Mouse (Mus musculus): ENCODE data around the gene Cul4a. TPM values are rescaled to one million over a fixed set of nuclear protein-coding genes. Genes with fewer than 3 reads are reported as not detected.

Gene Cul4a
- total and polyA plus RNA-seq, 2 experiments: 42.4 to 95.0 TPM

DNA sequence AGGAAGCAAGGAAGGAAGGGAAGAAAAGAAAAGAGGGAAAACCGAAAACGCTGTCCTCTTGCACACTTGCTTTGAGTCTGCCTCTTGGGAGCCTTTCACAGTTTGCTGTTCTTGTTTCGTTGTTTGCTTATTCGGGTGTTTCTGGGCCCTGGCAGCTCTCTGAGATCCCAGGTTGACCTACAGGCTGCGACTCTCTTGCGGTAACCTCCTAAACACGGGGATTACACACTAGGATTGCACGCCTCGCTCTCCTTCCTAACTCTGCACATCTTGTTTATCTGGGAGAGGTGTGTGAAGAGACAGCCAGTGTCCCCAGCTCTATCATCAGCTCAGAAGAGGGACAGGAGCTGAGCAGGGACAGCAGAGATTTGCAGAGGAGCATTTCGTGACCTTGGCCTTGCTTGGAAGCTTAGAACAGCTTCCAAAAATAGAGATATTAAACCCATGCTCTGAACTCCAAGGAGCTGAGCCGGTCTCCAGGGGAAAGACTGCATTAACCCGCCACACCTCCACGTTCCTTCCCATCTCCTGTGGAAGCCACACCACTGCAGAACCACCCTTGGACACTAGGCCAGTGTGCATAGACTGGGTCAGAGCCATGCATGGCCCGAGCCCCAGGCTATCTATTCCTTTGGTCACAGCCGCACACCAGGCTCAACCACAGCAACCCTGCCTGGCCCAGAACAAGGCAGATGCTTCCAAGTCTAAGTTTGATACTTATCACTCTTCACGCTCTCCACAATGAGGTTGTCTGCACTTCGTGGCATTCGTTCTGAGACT lies 75.7 kb downstream of the Cul4a start:
- Histone ChIP-seq H3K4me3 (ENCODE audit: insufficient read depth, low read depth, low read length) (no peak overlapping the region), H3K79me2 (ENCODE audit: control insufficient read depth, insufficient read depth, low read length) (no peaks in the 10 kb centered on the region), H3K9ac (ENCODE audit: low read depth, low read length) (no peak overlapping the region), H3K27ac (replicated peaks; ENCODE audit: insufficient read depth, low read depth, low read length) (0 out of 2 replicates have a peak overlapping the region, but pooled peaks have one; percentile 22), H3K36me3 (ENCODE audit: control insufficient read depth, insufficient read depth, low read length) (peaks cover 5% of the 10 kb centered on the region; the same call in 1 of the 2 replicates), H3K27me3 (ENCODE audit: control insufficient read depth, insufficient read depth, low read length) (no peaks in the 10 kb centered on the region), H3K4me1 (ENCODE audit: control insufficient read depth, insufficient read depth, low read length) (0 out of 2 replicates have a peak, but pooled peaks cover 2% of the 10 kb centered on the region)
- TF ChIP-seq CTCF (IDR thresholded peaks at IDR 0.05; ENCODE audit: low read depth, low read length): no peak
- TF ChIP-seq POLR2A (IDR thresholded peaks at IDR 0.05; ENCODE audit: extremely low read depth, insufficient read depth, low read length): no peak
- DNase-seq (ENCODE audit: extremely low read depth, low read depth, low spot score): peak; percentile 59
- 52% methylated on average over 18 of the region's 18 CpGs for WGBS

DNA sequence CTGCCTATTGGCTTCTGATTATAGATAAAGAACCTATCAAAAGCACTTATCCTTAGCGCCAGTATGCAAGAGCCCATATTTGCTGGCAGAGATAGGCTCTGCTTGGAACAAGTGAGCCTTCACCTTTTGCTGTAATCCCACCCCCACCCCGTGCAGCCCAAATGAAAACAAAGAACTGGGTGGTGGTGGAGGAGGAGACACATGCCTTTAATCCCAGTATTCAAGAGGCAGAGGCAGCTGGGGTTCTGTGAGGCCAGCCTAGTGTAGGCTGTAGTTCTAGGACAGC lies 76.2 kb downstream of the Cul4a start:
- 71% methylated on average over 2 of the region's 2 CpGs for WGBS
- Histone ChIP-seq H3K36me3 (ENCODE audit: control insufficient read depth, insufficient read depth, low read length) (peaks cover 3% of the 10 kb centered on the region; the same call in 1 of the 2 replicates), H3K27me3 (ENCODE audit: control insufficient read depth, insufficient read depth, low read length) (no peaks in the 10 kb centered on the region), H3K9ac (ENCODE audit: low read depth, low read length) (no peak overlapping the region), H3K79me2 (ENCODE audit: control insufficient read depth, insufficient read depth, low read length) (no peaks in the 10 kb centered on the region), H3K4me3 (ENCODE audit: insufficient read depth, low read depth, low read length) (no peak overlapping the region), H3K27ac (replicated peaks; ENCODE audit: insufficient read depth, low read depth, low read length) (no peak overlapping the region), H3K4me1 (ENCODE audit: control insufficient read depth, insufficient read depth, low read length) (0 out of 2 replicates have a peak, but pooled peaks cover 2% of the 10 kb centered on the region)
- DNase-seq (ENCODE audit: extremely low read depth, low read depth, low spot score): no peak
- TF ChIP-seq POLR2A (IDR thresholded peaks at IDR 0.05; ENCODE audit: extremely low read depth, insufficient read depth, low read length): no peak
- TF ChIP-seq CTCF (IDR thresholded peaks at IDR 0.05; ENCODE audit: low read depth, low read length): no peak

DNA sequence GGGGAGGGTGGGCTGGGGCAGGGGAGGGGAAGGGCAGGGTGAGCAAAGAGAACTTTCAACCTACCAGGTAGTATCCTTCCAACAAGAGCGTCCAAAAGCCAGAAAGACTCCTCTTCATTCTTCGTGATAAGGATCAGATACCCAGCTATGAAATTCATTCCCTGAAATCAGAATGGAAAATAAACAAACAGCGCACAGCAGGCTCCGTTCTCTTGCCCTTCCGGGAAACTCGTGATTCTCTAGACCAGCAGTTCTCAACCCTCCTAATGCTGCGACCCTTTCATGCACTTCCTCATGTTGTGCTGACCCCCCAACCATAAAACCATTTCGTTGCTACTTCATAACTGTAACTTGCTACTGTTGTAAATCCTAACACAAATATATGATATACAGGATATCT lies 81.4 kb downstream of the Cul4a start:
- no peak overlapping the region for H3K9ac ChIP-seq (ENCODE audit: low read depth, low read length)
- WGBS: 83% methylated on average over 8 of the region's 8 CpGs

DNA sequence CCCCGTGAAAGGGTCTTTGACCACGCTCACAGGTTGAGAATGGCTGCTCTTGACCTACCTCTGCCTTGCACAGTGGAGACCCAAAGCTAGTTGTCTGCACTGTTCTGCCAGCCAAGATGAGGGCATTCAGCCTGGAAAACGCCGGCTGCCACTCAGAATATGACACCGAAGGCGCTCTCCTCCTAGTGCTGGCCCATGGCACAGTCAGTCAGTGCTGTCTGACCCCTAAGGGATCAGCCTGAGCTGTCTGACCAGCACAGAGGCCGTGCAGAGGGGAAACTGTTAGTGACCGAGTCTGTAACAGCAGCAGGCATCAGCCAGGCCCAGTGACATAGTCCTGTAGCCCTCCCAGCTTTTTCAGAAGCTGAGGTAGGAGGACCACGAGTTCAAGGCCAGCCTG lies 81.8 kb downstream of the Cul4a start:
- no peak overlapping the region for H3K9ac ChIP-seq (ENCODE audit: low read depth, low read length)
- TF ChIP-seq POLR2A (IDR thresholded peaks at IDR 0.05; ENCODE audit: extremely low read depth, insufficient read depth, low read length) (no peak), CTCF (IDR thresholded peaks at IDR 0.05; ENCODE audit: low read depth, low read length) (no peak)
- DNase-seq (ENCODE audit: extremely low read depth, low read depth, low spot score): no peak
- H3K27ac ChIP-seq (replicated peaks; ENCODE audit: insufficient read depth, low read depth, low read length): no peak overlapping the region
- H3K79me2 ChIP-seq (ENCODE audit: control insufficient read depth, insufficient read depth, low read length): no peaks in the 10 kb centered on the region
- H3K36me3 ChIP-seq (ENCODE audit: control insufficient read depth, insufficient read depth, low read length): peaks cover 4% of the 10 kb centered on the region; the same call in 1 of the 2 replicates
- H3K4me3 ChIP-seq (ENCODE audit: insufficient read depth, low read depth, low read length): no peak overlapping the region
- peaks cover 4% of the 10 kb centered on the region; the same call in 1 of the 2 replicates for H3K4me1 ChIP-seq (ENCODE audit: control insufficient read depth, insufficient read depth, low read length)
- H3K27me3 ChIP-seq (ENCODE audit: control insufficient read depth, insufficient read depth, low read length): no peaks in the 10 kb centered on the region
- WGBS: 87% methylated on average over 9 of the region's 9 CpGs

More for the DNA sequence above, 81.4 kb downstream of the Cul4a start:
- no peaks in the 10 kb centered on the region for H3K79me2 ChIP-seq (ENCODE audit: control insufficient read depth, insufficient read depth, low read length)
- TF ChIP-seq CTCF (IDR thresholded peaks at IDR 0.05; ENCODE audit: low read depth, low read length): no peak
- TF ChIP-seq POLR2A (IDR thresholded peaks at IDR 0.05; ENCODE audit: extremely low read depth, insufficient read depth, low read length): no peak
- H3K27me3 ChIP-seq (ENCODE audit: control insufficient read depth, insufficient read depth, low read length): no peaks in the 10 kb centered on the region
- no peak for DNase-seq (ENCODE audit: extremely low read depth, low read depth, low spot score)
- H3K4me3 ChIP-seq (ENCODE audit: insufficient read depth, low read depth, low read length): no peak overlapping the region
- peaks cover 4% of the 10 kb centered on the region; the same call in 1 of the 2 replicates for H3K4me1 ChIP-seq (ENCODE audit: control insufficient read depth, insufficient read depth, low read length)
- peaks cover 4% of the 10 kb centered on the region; the same call in 1 of the 2 replicates for H3K36me3 ChIP-seq (ENCODE audit: control insufficient read depth, insufficient read depth, low read length)
- no peak overlapping the region for H3K27ac ChIP-seq (replicated peaks; ENCODE audit: insufficient read depth, low read depth, low read length)

DNA sequence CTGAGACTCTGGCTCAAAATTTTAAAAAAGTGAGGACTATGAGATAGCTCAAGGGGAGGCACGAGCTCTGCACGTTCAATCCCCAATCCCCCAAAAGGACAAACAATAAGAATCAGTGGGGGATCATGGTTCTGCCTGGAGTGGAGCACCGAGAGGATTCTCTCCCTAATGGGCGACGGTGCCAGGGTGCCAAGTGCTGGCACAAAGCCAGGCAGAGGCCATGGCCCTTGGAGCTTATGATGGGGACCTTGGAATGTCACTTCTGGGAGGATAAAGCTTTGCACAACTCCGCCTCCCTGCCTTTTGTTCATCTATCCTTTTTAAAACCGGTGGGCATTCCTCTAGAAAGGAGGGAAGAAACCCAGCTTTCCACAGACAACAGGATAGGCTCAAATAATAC lies 82.2 kb downstream of the Cul4a start:
- H3K9ac ChIP-seq (ENCODE audit: low read depth, low read length): no peak overlapping the region
- no peak for DNase-seq (ENCODE audit: extremely low read depth, low read depth, low spot score)

DNA sequence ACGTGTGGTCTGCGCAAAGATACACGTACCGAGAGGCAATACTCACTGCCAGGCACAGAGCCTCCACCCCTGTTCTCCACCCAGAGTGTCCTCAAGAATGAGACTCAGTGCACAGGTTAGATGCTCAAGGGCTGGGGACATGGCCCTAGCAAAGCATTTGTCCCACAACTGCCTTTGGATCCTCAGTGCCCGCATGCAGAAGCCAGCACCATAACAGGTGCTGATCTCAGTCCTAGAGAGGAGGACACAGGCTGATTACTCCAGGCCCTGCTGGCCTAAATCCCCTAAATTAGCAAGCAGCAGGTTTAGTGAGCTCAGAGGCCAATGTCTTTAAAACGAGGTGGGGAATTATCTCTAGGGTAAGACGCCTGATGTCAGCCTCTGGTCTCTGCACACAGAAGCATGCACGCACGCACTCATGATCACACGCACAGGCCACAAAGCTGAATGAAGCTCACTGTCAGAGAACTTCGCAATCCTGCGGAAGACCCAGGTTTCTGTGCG lies 82.7 kb downstream of the Cul4a start:
- Histone ChIP-seq H3K36me3 (ENCODE audit: control insufficient read depth, insufficient read depth, low read length) (peaks cover 4% of the 10 kb centered on the region; the same call in 1 of the 2 replicates), H3K9ac (ENCODE audit: low read depth, low read length) (no peak overlapping the region), H3K4me1 (ENCODE audit: control insufficient read depth, insufficient read depth, low read length) (peaks cover 4% of the 10 kb centered on the region; the same call in 1 of the 2 replicates), H3K79me2 (ENCODE audit: control insufficient read depth, insufficient read depth, low read length) (no peaks in the 10 kb centered on the region), H3K4me3 (ENCODE audit: insufficient read depth, low read depth, low read length) (no peak overlapping the region), H3K27me3 (ENCODE audit: control insufficient read depth, insufficient read depth, low read length) (no peaks in the 10 kb centered on the region), H3K27ac (replicated peaks; ENCODE audit: insufficient read depth, low read depth, low read length) (no peak overlapping the region)
- TF ChIP-seq POLR2A (IDR thresholded peaks at IDR 0.05; ENCODE audit: extremely low read depth, insufficient read depth, low read length): no peak
- no peak for TF ChIP-seq CTCF (IDR thresholded peaks at IDR 0.05; ENCODE audit: low read depth, low read length)
- DNase-seq (ENCODE audit: extremely low read depth, low read depth, low spot score): no peak
- 93% methylated on average over 13 of the region's 13 CpGs for WGBS

More for the DNA sequence above, 82.2 kb downstream of the Cul4a start:
- no peaks in the 10 kb centered on the region for H3K79me2 ChIP-seq (ENCODE audit: control insufficient read depth, insufficient read depth, low read length)
- WGBS: 68% methylated on average over 7 of the region's 7 CpGs
- no peak overlapping the region for H3K4me3 ChIP-seq (ENCODE audit: insufficient read depth, low read depth, low read length)
- H3K27ac ChIP-seq (replicated peaks; ENCODE audit: insufficient read depth, low read depth, low read length): no peak overlapping the region
- TF ChIP-seq CTCF (IDR thresholded peaks at IDR 0.05; ENCODE audit: low read depth, low read length) (no peak), POLR2A (IDR thresholded peaks at IDR 0.05; ENCODE audit: extremely low read depth, insufficient read depth, low read length) (no peak)
- peaks cover 4% of the 10 kb centered on the region; the same call in 1 of the 2 replicates for H3K36me3 ChIP-seq (ENCODE audit: control insufficient read depth, insufficient read depth, low read length)
- peaks cover 4% of the 10 kb centered on the region; the same call in 1 of the 2 replicates for H3K4me1 ChIP-seq (ENCODE audit: control insufficient read depth, insufficient read depth, low read length)
- no peaks in the 10 kb centered on the region for H3K27me3 ChIP-seq (ENCODE audit: control insufficient read depth, insufficient read depth, low read length)
